Mouse (Mus musculus) cerebellum, postnatal 10 days (tissue): ENCODE data around the gene 1500009L16Rik.

Experiments
- DNase-seq, 2 experiments: peaks; one replicate each; pipeline ENCODE4 v3.0.0; 2021; ENCODE audit warnings: mixed read lengths in 2 of 2

Gene 1500009L16Rik

DNA sequence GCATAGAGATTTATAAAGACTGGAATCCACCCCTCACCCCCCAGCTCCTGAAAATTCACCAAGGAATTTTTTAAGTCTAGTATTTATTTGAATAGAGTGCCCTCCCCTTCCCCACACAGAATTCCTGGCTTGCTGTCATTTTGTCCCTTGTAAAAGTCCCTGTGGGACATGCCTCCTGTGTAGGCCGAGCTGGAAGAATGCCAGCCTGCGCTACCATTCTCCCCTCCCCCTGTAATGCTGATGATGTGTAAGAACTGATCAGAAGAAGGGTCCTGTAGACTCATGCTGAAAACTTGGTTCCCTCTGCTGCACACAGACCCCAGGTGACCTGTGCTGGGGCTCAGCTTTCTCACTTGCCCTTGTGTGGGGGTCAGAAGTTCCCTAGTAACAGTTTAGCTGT lies 37.9 kb downstream of the 1500009L16Rik start:
- DNase-seq = no peak

DNA sequence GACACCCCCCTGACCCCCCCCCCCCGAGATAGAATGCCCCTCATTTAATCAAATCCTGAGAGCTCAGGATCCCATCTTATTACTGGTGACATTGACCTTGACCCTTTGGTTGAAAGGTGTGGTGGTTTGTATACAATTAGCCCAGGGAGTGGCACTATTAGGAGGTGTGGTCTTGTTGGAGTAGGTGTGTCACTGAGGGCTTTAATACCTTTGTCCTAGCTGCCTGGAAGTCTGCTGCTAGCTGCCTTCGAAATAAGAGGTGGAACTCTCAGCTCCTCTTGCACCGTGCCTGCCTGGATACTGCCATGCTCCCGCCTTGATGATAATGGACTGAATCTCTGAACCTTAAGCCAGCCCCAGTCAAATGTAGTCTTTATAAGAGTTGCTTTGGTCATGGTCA lies 41.2 kb downstream of the 1500009L16Rik start:
- DNase-seq = no peak

DNA sequence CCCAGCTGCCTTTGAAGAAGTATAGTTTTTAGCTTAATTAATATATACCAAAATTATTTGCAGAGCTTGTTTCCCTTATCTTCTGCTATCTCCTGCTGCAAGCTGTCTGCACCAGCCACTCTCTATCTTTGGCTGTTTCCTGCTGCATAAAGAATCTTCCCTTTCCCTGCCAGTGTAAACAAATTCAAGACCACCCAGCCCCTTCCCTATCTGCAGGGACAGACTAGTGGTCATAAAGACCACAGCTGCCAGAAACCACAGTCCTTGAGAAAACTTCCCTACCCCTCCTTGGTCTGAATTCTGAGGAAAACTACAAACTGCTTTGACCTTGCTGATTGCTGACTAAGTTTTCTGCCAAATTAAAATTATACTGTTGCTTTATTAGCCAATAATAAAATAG lies 44.2 kb downstream of the 1500009L16Rik start:
- DNase-seq = no peak

DNA sequence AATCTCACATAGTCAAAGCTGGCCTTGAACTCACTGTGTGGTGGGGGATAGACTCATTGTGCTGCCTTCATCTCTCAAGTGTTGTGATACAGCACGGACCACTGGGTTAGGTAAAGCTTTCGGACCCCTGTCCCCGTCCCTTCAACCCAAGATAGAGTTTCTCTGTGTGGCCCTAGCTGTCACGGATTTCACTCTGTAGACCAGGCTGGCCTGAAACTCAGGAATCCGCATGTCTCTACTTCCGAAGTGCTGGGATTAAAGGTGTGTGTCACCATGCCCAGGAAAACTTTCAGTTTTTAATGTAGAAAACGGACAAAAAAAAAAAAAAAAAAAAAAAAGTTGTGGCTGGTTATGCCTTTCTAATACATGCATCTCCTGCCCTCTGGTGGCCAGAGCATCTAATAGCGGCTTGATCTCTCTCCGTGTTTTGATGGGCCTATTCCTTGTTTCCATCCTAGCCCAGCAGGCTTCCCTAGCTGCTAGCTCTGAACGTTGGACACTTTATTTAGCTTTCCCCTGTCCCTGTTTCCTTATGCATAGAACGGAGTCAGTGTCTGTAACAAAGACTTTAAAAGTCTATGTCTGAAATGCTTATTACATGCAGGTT lies 53.7 kb downstream of the 1500009L16Rik start:
- peak; percentile 82 to 85 for DNase-seq

DNA sequence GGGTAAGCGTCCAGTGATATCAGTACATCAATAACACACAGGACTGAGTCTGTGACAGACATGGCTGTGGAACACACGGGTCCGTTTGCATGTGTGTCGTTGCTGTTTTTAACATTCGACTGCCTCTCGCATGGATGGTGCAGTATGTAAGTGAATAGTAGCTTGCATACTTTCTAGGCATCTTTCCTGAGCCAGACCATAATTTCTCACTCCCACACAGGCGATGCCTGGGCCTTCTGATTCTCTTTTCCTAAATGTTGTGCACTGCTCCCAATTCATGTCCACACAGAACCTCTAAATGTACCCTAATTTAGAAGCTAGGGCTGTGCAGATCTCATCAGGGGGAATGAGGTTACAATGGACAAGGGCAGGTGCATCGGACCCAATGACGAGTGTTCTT lies 54.6 kb downstream of the 1500009L16Rik start:
- no peak for DNase-seq

DNA sequence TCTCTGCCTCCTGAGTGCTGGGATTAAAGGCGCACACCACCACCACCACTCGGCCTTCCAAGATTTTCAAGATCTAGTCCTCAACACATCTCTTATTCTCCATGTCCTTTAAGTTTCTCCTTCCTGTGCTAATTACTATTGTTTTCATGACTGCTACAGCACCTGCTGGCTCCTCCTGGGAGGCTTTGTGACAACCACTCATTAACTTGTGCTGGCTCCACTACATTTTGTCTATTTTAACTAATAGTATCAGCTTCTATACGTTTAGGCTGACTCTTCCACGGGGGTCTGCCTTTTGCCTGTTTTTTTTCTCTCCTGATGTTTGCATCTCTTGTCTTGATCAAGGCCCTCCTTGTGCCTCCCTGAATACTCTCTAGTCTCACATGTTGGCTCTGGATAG lies 59.2 kb downstream of the 1500009L16Rik start:
- DNase-seq = no peak

DNA sequence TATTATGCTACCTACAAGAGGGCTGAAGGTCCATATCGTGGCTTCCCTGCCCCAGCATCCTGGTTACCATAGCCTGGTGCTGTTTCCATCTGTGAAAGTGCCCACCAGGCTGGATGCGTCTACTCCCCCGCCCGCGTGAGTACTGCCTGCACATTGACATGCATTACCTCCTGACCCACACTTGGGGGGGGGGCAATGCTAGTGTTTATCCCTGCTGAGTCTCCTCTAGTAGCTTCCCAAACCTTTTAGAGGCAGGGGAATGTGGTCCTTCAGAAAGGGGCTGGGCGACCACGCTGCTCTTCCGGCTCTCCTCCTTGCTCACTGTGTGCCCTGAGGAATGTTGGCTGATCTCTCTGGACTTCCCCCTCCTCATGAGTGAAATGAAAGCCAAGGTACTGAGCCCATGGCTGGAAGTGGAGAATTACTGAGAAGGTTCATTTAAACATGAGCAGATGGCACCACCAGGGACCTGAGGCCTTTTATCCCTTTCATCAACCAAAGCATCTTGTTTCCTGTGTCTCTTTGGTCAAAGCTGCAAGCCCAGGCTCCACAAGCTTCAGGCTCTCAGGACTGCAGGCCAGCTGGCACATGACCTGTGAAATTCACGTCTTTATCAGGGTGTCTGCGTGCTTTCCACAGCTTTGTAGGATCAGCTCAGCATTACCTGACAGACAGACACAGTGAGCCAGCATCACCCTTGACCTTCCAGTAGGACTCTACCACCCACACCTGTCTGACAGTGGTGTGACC lies 59.9 kb downstream of the 1500009L16Rik start:
- peak; percentile 83 to 86 for DNase-seq

DNA sequence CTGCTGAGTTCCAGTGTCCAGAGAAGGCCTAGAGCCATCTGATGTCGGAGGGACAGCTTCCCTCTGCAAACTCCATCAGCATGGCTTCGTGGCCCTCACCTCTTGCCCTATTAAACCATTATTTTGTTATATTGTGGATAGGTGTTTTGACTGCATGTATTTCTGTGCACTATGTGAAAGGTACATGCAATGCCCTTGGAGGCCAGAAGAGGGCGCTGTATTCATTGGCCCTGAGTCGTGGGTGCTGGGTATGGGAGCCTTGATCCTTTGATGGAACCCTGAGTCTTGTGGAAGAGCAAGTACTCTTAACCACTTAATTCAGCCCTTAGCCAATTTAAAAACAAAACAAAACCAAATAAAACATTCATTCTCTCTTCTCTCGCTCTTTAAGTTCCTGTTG lies 62.3 kb downstream of the 1500009L16Rik start:
- peak; percentile 41 to 59 for DNase-seq

DNA sequence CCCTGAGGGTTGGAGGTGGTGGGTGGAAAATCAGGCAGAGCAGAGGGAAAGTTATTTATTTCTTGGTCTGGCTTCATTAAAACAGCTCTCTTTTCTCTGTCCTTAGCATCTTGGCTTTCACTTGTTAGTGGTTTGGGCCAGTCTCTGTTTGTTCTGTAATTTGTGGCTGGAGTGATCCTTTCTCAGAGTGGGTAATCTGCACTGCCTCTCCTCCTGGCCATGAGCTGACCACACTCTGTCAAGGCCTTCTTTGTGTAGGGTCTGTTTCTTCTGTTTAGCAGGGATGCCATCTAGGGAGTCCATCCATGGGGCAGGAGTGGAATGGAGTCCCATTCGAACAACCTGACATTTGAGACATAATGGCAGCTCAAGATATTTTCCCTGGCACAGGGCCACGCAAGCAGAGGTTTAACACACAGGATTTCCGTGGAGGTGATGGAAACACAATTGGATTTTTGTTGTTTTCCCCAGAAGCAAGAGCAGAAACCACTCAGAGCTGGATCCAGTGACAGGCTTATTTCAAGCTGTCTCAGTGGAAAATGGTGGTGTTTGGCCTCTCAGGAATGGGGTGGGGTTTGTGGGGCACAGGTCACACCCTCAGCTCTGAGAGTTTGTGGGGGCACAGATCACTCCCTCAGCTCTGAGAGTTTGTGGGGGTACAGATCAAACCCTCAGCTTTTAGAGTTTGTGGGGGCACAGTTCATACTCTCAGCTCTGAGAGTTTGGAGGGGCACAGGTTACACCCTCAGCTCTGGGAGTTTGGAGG lies 63.1 kb downstream of the 1500009L16Rik start:
- no peak for DNase-seq

DNA sequence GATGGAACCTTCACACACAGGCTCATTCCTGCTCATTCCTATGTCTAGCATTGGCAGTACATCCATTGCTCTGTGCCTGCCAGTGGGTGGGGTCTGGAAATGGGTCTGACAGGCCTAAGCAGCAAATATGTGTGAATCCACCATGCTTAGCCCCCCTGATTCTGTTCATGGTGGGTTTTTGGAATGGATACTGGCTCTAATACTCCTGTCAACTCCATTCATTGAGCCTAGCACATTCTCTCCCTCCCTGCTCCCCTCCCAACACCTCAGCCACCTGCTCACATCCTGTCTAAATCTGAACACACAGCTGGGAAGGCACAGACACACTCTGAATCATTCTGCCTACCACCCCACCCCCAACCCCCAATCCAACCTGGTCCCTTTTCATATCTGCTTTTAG lies 72.4 kb downstream of the 1500009L16Rik start:
- DNase-seq = no peak

DNA sequence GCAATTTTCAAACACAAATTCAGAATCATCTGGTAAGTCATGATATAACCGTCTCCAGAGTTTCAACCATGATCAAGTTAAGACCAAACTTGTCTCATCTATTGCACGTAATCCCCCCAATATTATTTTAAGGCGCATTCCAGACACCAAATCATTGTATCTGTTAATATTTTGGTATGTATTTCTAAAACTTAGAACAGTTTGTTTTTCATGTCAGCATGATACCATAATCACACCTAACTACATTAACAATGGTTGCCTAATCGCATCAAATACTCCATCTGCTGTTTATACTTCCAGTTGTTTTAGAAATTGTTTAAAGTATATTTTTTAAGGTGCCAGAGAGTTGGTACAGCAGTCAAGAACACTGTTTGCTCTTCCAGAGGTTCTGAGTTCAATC lies 72.8 kb downstream of the 1500009L16Rik start:
- no peak for DNase-seq

DNA sequence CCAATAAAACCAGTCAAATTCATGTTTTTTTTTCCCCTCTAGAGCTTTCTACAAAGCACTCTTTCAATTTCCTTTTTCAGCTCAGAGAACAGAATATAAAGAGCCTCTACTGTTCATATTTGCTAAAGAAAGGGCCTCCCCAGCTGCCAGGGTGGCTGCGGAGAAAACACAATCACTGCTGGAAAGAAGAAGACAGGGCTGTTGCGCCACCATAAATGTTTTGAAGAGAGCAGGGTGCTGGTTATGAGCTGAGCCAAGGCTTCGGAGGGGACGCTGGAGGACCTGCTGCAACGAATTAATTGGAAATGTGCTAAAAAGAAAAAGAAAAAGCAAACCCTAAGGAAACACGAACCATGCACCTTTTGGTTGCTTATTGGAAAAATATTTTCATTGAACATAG lies 81.4 kb downstream of the 1500009L16Rik start:
- DNase-seq = no peak

DNA sequence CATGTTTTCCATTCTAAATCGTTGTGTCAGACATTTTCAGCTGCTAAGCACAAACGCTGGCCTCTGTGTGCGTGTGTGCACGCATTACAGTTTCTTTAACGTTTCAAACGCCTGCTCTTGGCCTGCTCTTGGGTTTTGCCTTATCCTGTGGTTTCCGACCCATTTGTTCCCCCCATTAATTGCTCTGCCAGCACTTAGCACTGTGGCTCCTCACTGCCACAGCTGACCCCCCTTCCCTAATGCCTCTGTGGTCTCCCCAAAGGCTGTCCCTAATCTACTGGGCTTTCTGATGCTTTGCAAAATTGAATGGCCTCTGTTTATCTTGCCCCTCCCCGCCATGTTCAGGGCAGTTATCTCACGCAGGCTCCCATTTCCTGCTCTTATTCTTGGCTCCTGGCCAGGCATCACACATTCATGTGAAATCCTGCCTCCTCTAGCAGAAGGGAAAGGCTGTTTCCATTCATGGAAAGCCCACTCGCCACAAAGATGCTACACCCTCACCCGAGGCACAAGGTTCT lies 82.6 kb downstream of the 1500009L16Rik start:
- peak; percentile 29 to 39 for DNase-seq

DNA sequence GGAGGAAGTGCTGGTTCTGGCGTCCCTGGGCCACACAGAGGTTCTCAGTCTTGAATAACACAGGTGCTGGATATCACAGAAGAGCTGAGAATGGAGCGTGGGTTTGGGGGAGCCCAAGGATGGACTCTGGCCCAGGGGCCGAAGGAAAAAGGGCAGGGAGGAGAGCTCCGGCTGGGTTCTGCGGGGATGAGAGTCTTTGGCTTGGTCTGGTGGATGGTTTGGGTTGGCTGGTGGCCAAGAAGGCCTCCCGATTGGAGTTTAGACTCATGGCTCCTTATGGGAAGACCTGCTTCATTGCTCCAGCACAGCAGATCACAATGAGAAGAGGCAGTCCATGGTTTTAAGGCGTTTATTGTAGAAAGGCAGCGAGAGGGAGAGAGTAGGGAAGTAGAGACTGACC lies 84.6 kb downstream of the 1500009L16Rik start:
- peak; percentile 31 to 38 for DNase-seq
